ENCODE assay signal across 8 mouse cellular contexts in genomic region chr11:106013556-106014225, GRCm38 (mm10). TPM values are rescaled to one million over a fixed set of nuclear protein-coding genes. Genes with fewer than 3 reads are reported as not detected.
DNase-seq lines count a peak whose midpoint lies in the region; ATAC-seq lines count a peak whose summit lies in the region.

No protein-coding gene starts in this region.

- DNase-seq in adrenal gland, postnatal 10 days: peak; percentile 68
- DNase-seq in adrenal gland, adult 8-10 months: no peak
- peak; percentile 46 for DNase-seq in kidney, postnatal 14 days
- DNase-seq in kidney, adult 11 months: no peak
- peak; percentile 33 for DNase-seq in cerebellum, adult 9-10 months
- peak; percentile 66 to 70 for DNase-seq in left cerebral cortex, postnatal 14 days (ENCODE audit: low spot score in 2 of 2)
- no peak for DNase-seq in spleen, postnatal 10 days (ENCODE audit: low spot score in 2 of 2)

- intact Hi-C loops in left cerebral cortex, postnatal 14 days (cut with DNase I): loop anchor here (10.0 kb wide), 1 partner anchor 679 kb away; no protein-coding TSS in a partner anchor

- ATAC-seq in megakaryocyte progenitor cell, adult 5-6 weeks (replicated peaks; ENCODE audit: poor library complexity): no peak

RNA-seq across cellular contexts. Expression of gene Kcnh6, which starts 5.8 kb away (rescaled TPM):
- under 1 TPM; 0.24 to 0.61 TPM for total RNA-seq in adrenal gland, postnatal 10 days (2021)
- under 1 TPM; 0.31 to 0.67 (median 0.40) TPM for total RNA-seq in adrenal gland, adult 8-10 months (2022)
- total RNA-seq in left cerebral cortex, postnatal 14 days (2021): 1 to 10 TPM; 1.5 to 1.7 TPM
- 0.15 and 0.20 TPM in 2 replicates for total RNA-seq in megakaryocyte progenitor cell, adult 5-6 weeks (2015)
- total RNA-seq in megakaryocyte progenitor cell, adult 5-6 weeks (2017): not detected in 2 replicates

RNA-seq across cellular contexts. Expression of gene Ace3, which starts 19.2 kb away (rescaled TPM):
- not detected for total RNA-seq in adrenal gland, postnatal 10 days (2021)
- not detected for total RNA-seq in adrenal gland, adult 8-10 months (2022)
- not detected for total RNA-seq in left cerebral cortex, postnatal 14 days (2021)
- not detected in 2 replicates for total RNA-seq in megakaryocyte progenitor cell, adult 5-6 weeks (2015)
- not detected in 2 replicates for total RNA-seq in megakaryocyte progenitor cell, adult 5-6 weeks (2017)

RNA-seq across cellular contexts. Expression of gene Dcaf7, which starts 23.0 kb away (rescaled TPM):
- total RNA-seq in adrenal gland, postnatal 10 days (2021): 10 to 100 TPM; 54.3 to 56.1 TPM
- total RNA-seq in adrenal gland, adult 8-10 months (2022): 10 to 100 TPM; 57.3 to 79.3 (median 70.3) TPM
- 100 to 1,000 TPM; 209 to 210 TPM for total RNA-seq in left cerebral cortex, postnatal 14 days (2021)
- 46.2 and 48.8 TPM in 2 replicates for total RNA-seq in megakaryocyte progenitor cell, adult 5-6 weeks (2015)
- total RNA-seq in megakaryocyte progenitor cell, adult 5-6 weeks (2017): 45.5 and 48.9 TPM in 2 replicates

RNA-seq across cellular contexts. Expression of gene Ace, which starts 45.9 kb away (rescaled TPM):
- total RNA-seq in adrenal gland, postnatal 10 days (2021): 10 to 100 TPM; 12.9 to 15.4 TPM
- 10 to 100 TPM in 3 of 4 experiments, 1 to 10 TPM in 1; 9.4 to 22.2 (median 12.1) TPM for total RNA-seq in adrenal gland, adult 8-10 months (2022)
- 10 to 100 TPM in 1 of 2 experiments, 1 to 10 TPM in 1; 9.7 to 10.5 TPM for total RNA-seq in left cerebral cortex, postnatal 14 days (2021)
- total RNA-seq in megakaryocyte progenitor cell, adult 5-6 weeks (2015): 0.15 and 0.59 TPM in 2 replicates
- 0.04 and 0.10 TPM in 2 replicates for total RNA-seq in megakaryocyte progenitor cell, adult 5-6 weeks (2017)

RNA-seq across cellular contexts. Expression of gene Taco1, which starts 52.2 kb away (rescaled TPM):
- total RNA-seq in adrenal gland, postnatal 10 days (2021): 10 to 100 TPM; 40.8 to 52.4 TPM
- 10 to 100 TPM; 26.3 to 38.6 (median 33.1) TPM for total RNA-seq in adrenal gland, adult 8-10 months (2022)
- total RNA-seq in left cerebral cortex, postnatal 14 days (2021): 10 to 100 TPM; 15.3 to 15.6 TPM
- total RNA-seq in megakaryocyte progenitor cell, adult 5-6 weeks (2015): 5.6 and 6.3 TPM in 2 replicates
- total RNA-seq in megakaryocyte progenitor cell, adult 5-6 weeks (2017): 11.0 and 17.9 TPM in 2 replicates

Comparison
In these comparisons a context has a peak if more than half of its experiments do, and no peak if none do; other contexts are left out.
1. DNase-seq: peak in adrenal gland, postnatal 10 days (single experiment), kidney, postnatal 14 days (single experiment), cerebellum, adult 9-10 months (single experiment) and left cerebral cortex, postnatal 14 days (2 of 2); none in adrenal gland, adult 8-10 months (single experiment), kidney, adult 11 months (single experiment) and spleen, postnatal 10 days (0 of 2).